Mouse (Mus musculus) layer of hippocampus, adult 11-12 months (tissue): ENCODE data around the gene Tes.
"Not testable (repeated sequence)": the region's sequence is repeated elsewhere in the genome, so short reads cannot be mapped to it uniquely, and the experiment has no call there.

ENCODE experiments used
- DNase-seq: peaks from one replicate; pipeline ENCODE4 v3.0.0; 2022; ENCODE audit warnings: low spot score

Tes gene

GRCm38 (mm10) chr6:17064936-17065790 lies at the start of gene Tes:
Gene Tes (plus strand): TSS chr6:17065149.
- peak; percentile 44 for DNase-seq

DNA sequence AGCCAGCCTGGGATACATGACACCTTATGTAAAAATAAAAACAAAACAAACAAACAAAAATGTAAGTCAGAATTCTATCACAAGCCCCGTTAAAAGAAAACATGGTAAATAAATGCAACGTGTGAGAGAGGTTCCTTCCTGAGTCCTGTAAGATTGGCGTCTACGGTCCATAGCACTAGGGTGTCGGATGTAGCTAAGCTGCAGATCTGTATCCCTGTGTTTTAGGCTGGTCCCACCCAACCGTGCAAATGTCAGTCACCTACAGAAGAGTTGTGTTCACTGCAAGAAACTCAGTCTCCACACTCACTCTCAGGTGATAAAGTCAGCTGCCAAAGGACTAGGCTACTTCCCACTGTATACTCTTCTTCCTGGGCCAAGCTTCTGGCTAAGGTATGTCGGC lies 39.1 kb upstream of the Tes start:
- DNase-seq = no peak

- no peak for DNase-seq
Observed at GRCm38 (mm10) chr6:17027572-17027971, 37.4 kb upstream of the Tes start.

DNA sequence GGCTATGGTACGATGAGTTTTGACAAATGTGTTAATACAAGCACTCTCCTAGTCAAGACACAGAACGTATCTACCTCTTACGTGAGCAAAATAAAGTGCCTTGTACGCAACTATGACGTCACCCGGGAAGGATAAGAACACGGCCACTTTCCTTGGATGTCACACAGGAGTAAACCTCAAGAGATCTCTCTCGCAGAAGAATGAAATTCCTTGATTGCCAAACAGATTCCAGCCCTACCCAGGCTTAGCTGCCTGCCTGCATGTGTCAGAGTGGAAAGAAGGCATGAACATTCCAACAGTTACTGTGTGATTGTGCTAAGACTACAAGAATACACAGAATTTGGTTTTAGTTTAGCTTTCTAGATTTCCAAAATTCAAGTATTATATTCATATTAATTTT lies 36.1 kb upstream of the Tes start:
- DNase-seq = no peak

DNA sequence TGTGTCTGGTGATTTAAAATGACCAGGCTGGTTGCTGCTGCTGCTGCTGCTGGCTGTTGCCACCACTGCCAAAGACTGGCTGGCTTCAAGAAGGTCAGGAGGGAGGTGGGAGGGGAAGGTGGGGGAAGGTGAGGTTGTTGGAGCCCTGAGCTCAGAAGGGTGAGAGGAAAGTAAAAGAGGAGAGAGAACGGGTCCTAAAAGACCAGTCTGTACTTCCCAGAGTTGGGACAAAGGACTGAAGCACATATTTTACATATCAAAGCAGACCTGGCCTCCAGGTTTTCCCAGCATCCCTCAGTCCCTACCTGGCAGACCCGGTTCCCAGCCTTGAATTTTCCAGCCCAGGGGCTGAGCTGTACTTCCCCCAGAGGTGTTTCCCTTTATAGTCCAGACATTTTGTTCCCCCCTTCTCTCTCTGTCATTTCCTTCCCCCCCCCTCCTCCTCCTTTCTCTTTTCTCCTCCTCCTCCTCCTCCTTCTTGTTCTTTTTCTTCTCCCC lies 32.7 kb upstream of the Tes start:
- DNase-seq = no peak

DNA sequence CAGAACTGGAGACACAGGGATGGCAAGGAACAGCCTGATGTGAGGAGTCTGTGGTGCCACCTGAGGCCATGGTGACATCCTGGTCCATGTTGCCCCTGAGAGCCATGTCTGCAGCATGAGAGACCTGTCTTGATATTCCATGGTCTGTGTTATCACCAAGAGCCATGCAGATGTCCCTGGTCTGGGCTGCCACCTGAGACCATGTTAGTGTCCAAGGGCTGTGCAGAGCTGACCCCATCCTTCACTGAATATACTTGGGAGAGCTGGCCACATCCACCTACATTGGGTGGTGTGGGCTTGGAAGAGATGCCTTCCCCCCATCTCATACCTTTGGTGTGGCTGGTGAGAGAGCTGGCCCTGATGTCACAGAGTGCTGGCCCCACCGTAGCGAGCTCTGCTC lies 30.9 kb upstream of the Tes start:
- DNase-seq = no peak

DNA sequence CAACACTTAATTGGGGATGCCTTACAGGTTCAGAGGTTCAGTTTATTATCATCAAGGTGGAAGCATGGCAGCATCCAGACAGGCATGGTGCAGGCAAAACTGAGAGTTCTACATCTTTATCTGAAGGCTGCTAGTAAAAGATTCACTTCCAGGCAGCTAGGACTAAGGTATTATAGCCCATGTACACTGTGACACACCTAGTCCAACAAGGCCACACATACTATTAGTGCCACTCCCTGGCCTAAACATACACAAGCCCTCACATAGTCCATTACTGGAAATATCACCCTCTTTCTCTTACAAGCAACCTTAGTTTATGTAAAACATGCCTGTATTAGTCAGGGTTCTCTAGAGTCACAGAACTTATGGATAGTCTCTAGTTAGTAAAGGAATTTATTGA lies 29.7 kb upstream of the Tes start:
- no peak for DNase-seq

GRCm38 (mm10) chr6:17051432-17052025 lies 13.4 kb upstream of the Tes start:
- no peak for DNase-seq

DNA sequence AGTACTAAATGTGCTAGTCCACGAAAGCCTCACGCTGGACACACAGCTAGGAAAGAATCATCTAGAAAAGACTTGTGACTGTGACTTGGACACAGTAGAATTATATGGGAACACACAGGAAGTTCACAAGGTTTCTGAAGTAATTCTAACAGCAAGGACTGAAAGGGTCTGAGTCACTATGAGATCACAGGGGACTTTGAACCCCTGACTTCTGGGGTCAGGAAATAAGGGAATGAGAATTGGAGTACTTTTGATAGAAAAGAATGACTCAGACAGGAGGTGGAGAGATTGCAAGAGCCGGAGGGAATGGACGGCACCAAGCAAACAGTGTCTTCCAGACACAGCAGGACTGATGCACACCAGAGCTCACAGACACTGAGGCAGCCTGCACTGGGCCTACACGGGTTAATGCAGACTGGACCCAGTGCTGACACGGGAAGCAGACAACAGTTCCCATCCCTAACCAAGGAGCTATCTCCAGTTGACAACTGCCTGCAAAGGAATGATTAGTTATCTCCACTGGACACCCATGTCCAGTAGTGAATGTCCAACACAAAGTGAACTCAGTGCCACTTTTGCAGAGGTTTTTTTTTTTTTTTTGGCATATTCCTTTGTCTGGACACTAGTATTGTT lies 11.8 kb upstream of the Tes start:
- DNase-seq = no peak

- DNase-seq = no peak
Observed at GRCm38 (mm10) chr6:17054781-17055180, 10.2 kb upstream of the Tes start.

DNA sequence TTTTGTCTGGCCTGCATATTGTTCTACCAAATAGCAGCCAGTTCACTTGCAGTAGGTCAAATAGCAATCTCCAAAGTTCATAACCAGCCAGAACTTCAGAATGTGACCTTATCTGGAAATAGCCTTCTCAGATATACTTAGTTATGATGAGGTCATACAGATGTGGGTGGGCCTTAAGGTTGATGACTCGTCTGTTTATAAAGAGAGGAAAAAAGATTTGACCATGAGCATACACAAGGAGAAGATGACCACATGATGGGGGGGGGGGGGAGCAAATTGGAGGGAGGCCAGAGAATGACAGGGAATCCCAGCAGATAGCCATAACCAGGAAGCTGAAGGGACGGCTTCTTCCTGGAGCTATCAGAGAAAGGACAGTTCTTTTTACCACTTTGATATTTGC lies 9.3 kb upstream of the Tes start:
- no peak for DNase-seq

GRCm38 (mm10) chr6:17059501-17059900 lies 5.4 kb upstream of the Tes start:
- DNase-seq = no peak

- no peak for DNase-seq
Observed at GRCm38 (mm10) chr6:17060154-17060553, 4.8 kb upstream of the Tes start.

DNA sequence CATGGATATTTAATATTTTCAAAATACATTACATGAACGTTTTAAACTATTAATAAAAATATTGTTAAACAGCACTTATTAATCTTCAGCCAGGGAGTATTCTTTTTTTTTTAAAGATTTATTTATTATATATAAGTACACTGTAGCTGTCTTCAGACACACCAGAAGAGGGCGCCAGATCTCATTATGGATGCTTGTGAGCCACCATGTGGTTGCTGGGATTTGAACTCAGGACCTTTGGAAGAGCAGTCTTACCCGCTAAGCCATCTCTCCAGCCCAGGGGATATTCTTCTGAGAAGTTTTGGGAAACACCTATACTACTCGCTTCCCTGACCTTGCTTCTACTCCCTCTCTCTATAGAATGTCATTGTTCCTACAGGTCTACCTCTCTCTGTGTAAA lies 3.1 kb upstream of the Tes start:
- not testable (repeated sequence) for DNase-seq

DNA sequence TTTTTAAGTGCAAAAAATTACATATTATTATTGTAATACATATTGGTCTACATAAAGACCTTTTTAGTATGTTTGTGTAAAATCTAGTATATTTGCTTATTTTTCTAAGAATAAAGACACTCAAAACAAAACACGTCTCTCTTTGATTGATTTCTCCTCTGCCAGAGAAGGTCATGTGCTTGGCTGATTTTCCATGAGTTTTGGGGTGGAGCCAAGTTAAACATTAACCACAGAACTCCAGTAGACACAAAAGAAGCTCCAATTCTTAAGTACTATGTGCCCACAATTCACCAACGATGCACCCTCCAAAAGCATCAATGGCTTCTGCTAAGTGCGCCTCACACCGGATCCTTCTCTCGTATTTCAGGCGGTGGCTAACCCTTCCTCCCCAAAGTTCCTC lies 2.6 kb upstream of the Tes start:
- DNase-seq = no peak

DNA sequence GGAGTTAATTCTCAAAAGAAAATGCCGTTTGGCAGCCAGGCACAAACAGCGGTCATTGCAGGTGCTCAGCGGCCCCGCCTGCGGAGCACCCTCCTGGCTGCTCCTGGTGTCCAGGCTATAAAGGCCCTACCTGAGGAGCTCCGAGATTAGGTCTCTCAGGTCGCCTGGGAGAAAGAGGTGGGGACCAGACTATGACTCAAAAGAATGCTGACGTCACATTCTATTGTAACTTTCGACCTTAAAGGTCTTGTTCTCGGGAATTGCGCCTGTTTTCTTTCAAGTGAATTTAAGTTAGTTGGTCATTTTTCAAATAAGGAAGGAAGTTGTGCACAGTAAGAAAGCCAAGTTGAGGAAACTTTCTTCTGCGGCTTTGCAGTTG lies 831 bp downstream of the Tes start:
- DNase-seq = no peak

DNA sequence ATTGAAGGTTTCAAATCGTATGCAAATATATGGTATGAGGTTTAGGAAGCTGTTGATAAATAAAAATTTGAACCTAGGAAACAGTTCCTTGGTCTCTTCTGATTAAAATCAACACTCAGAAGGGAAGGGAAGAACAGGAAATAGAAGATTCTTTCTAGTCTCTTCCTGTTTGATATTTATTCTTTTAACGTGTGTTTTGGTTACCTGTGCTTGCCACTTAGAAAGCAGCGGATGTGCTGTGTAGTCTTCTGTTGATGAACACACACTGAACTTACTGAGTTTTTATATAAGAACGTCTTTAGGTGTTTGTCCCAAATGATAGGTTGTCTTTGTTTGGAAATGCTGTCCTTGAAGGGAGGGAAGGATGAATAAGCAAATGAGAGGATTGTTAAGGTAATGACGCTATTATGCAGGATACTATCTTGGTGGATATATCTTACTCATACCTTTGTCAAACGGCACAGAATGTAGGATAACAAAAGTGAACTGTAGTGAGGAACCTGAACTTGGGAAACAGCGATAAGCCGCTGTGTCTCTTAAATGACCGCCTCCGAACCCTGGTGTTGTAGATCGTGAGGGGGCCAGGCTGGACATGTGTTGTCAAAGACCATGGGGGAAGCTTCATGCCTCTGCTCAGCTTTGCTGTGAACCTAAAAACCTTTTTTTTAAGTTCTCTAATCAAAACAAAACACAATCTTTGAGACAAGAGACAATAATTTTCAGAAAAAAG lies 1.4 kb downstream of the Tes start:
- no peak for DNase-seq

DNA sequence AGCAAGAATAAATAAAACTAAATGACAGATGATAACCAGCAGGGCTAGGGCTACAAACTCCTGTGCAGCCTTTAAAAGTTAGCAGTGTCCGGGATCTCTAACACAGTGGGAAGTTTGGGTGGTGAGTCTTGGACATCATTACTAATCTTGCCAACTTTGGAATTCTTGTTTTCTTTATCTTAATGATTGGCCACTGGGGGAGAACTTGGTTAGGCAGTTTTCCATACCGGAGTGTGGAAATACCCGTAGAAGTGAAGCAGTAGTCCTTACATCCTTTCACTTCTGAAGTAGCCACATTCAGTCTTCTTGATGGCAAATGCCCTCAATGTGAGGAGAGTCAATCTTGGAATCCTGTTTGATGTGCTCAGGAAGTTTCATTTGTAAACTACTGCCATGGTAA lies 7.0 kb downstream of the Tes start:
- DNase-seq = no peak

DNA sequence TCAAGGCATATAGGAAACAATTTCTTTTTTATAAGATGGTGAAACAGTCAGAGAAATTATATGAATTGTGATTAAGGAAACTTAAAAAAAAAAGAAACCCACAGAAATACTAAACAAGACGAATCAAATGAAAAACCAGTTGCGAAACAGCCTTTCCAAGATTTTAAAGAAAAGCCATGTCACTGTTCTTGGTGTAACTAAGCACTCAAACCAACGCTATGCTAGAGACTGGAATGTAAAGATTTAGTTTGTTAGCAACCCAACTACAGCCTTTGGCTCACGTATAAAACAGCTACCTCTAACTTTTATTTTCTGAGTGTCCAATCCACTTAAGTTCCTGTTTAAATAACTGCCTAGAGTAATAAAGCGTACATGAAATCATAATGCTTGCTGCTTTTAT lies 7.4 kb downstream of the Tes start:
- no peak for DNase-seq

GRCm38 (mm10) chr6:17072763-17073484 lies 8.0 kb downstream of the Tes start:
- no peak for DNase-seq

- DNase-seq = no peak
Observed at GRCm38 (mm10) chr6:17077270-17077669, 12.3 kb downstream of the Tes start.

- no peak for DNase-seq
Observed at GRCm38 (mm10) chr6:17077720-17078119, 12.8 kb downstream of the Tes start.
